In the genomic region with DNA sequence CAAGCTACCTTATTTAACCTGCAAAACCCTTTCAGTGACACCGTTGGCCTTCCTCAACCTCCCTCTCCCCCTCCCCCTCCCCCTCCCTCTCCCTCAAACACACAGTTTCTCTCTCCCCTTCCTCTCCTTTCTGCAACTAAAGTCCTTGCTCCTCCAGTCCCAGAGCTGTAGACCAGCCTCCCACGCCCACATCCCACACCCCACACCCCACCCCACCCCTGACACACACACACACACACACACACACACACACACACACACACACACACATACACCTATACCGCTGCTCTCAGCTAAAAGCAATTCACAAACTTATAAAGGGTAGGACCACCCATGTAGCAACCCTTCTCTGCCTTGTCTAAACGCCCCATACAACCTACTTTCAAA, we compare ENCODE assay signal across 13 mouse cellular contexts. TPM values are rescaled to one million over a fixed set of nuclear protein-coding genes. Genes with fewer than 3 reads are reported as not detected.
DNase-seq lines count a peak whose midpoint lies in the region; ATAC-seq and TF ChIP-seq lines count a peak whose summit lies in the region.
"Had no signal": no experiment of that assay in that cellular context is flagged by ENCODE, and none has a peak within 500 bp of the region (broad histone marks: within the 10 kb centered on the region; RNA-seq: fewer than 3 reads in every experiment).

No protein-coding gene starts in this region.

- peaks cover 10% of the 10 kb centered on the region; the same call in 1 of the 2 replicates for H3K4me1 ChIP-seq in kidney, embryonic 15.5 days
- H3K4me1 ChIP-seq in kidney, adult 2 months (ENCODE audit: control insufficient read depth, insufficient read depth, low read length) = no peaks in the 10 kb centered on the region
- no peaks in the 10 kb centered on the region for H3K4me1 ChIP-seq in forebrain, embryonic 14.5 days (ENCODE audit: control insufficient read depth, insufficient read depth, low read length)
- H3K4me1 ChIP-seq in intestine, postnatal 0 days (replicated peaks; ENCODE audit: control insufficient read depth, insufficient read depth, low read length) = no peaks in the 10 kb centered on the region
- H3K4me1 ChIP-seq in midbrain, postnatal 0 days (ENCODE audit: insufficient read depth, low read length) = no peaks in the 10 kb centered on the region
- no peaks in the 10 kb centered on the region; the same call in 1 of the 2 replicates for H3K4me1 ChIP-seq in thymus, adult 2 months (replicated peaks; ENCODE audit: control insufficient read depth, insufficient read depth, low read length)
- H3K4me1 ChIP-seq: lung, embryonic 15.5 days had no signal

- no peak overlapping the region for H3K27ac ChIP-seq in kidney, embryonic 15.5 days
- H3K27ac ChIP-seq in kidney, adult 2 months (ENCODE audit: insufficient read depth, low read depth, low read length) = no peak overlapping the region
- no peak overlapping the region for H3K27ac ChIP-seq in forebrain, embryonic 14.5 days (ENCODE audit: low read depth, low read length)
- no peak overlapping the region for H3K27ac ChIP-seq in intestine, postnatal 0 days (ENCODE audit: low read depth, low read length)
- H3K27ac ChIP-seq in midbrain, postnatal 0 days (ENCODE audit: low read depth, low read length) = 0 out of 2 replicates have a peak overlapping the region, but pooled peaks have one; percentile 84
- no peak overlapping the region for H3K27ac ChIP-seq in thymus, adult 2 months (ENCODE audit: control insufficient read depth, insufficient read depth, low read length)
- H3K27ac ChIP-seq: lung, embryonic 15.5 days had no signal

- WGBS in kidney, embryonic 15.5 days = 49% methylated on average over 4 of the region's 4 CpGs
- WGBS in kidney, adult 2 months = 73% methylated on average over 4 of the region's 4 CpGs
- 43% methylated on average over 4 of the region's 4 CpGs for WGBS in forebrain, embryonic 14.5 days
- 45% methylated on average over 4 of the region's 4 CpGs for WGBS in intestine, postnatal 0 days
- 64% methylated on average over 4 of the region's 4 CpGs for WGBS in midbrain, postnatal 0 days
- 69% methylated on average over 4 of the region's 4 CpGs for WGBS in thymus, adult 2 months

- peak overlapping the region; percentile 78 for H3K4me2 ChIP-seq in kidney, embryonic 15.5 days
- H3K4me2 ChIP-seq in forebrain, embryonic 14.5 days (ENCODE audit: low read length) = 0 out of 2 replicates have a peak overlapping the region, but pooled peaks have one; percentile 57
- peak overlapping the region; percentile 67 for H3K4me2 ChIP-seq in intestine, postnatal 0 days (replicated peaks; ENCODE audit: low read depth)
- H3K4me2 ChIP-seq in midbrain, postnatal 0 days (ENCODE audit: low read depth, low read length, poor library complexity, severe bottlenecking) = peak overlapping the region; percentile 67; the same call in 1 of the 2 replicates

- H3K36me3 ChIP-seq in kidney, embryonic 15.5 days = no peaks in the 10 kb centered on the region
- no peaks in the 10 kb centered on the region for H3K36me3 ChIP-seq in kidney, adult 2 months (ENCODE audit: control insufficient read depth, insufficient read depth, low read length)
- H3K36me3 ChIP-seq in forebrain, embryonic 14.5 days (ENCODE audit: control insufficient read depth, insufficient read depth, low read length) = no peaks in the 10 kb centered on the region
- H3K36me3 ChIP-seq in intestine, postnatal 0 days (ENCODE audit: control insufficient read depth, insufficient read depth) = no peaks in the 10 kb centered on the region
- H3K36me3 ChIP-seq in midbrain, postnatal 0 days (ENCODE audit: insufficient read depth, low read length) = no peaks in the 10 kb centered on the region
- H3K36me3 ChIP-seq in thymus, adult 2 months (ENCODE audit: control insufficient read depth, insufficient read depth, low read length) = no peaks in the 10 kb centered on the region
- H3K36me3 ChIP-seq: lung, embryonic 15.5 days had no signal

- H3K27me3 ChIP-seq in kidney, embryonic 15.5 days = no peaks in the 10 kb centered on the region
- H3K27me3 ChIP-seq in kidney, adult 2 months (replicated peaks; ENCODE audit: control insufficient read depth, insufficient read depth, low read length) = no peaks in the 10 kb centered on the region
- no peaks in the 10 kb centered on the region for H3K27me3 ChIP-seq in forebrain, embryonic 14.5 days (replicated peaks; ENCODE audit: control insufficient read depth, insufficient read depth, low read length)
- no peaks in the 10 kb centered on the region for H3K27me3 ChIP-seq in intestine, postnatal 0 days (replicated peaks; ENCODE audit: control insufficient read depth, insufficient read depth, low read length)
- H3K27me3 ChIP-seq in midbrain, postnatal 0 days (ENCODE audit: insufficient read depth, low read length) = no peaks in the 10 kb centered on the region
- no peaks in the 10 kb centered on the region for H3K27me3 ChIP-seq in thymus, adult 2 months (ENCODE audit: control insufficient read depth, insufficient read depth, low read length)
- H3K27me3 ChIP-seq: lung, embryonic 15.5 days had no signal

- TF ChIP-seq POLR2A in kidney, adult 2 months (IDR thresholded peaks at IDR 0.05; ENCODE audit: low read depth, low read length) = no peak
- no peak for TF ChIP-seq POLR2A in thymus, adult 2 months (IDR thresholded peaks at IDR 0.05; ENCODE audit: control insufficient read depth, extremely low read depth, insufficient read depth, low read length, poor library complexity)

- no peak for TF ChIP-seq CTCF in kidney, adult 2 months (conservative IDR thresholded peaks at IDR 0.05; ENCODE audit: insufficient read depth, insufficient read length, low read depth, low read length)
- no peak for TF ChIP-seq CTCF in intestine, postnatal 0 days (IDR thresholded peaks at IDR 0.05; ENCODE audit: low read depth)
- TF ChIP-seq CTCF in midbrain, postnatal 0 days (IDR thresholded peaks at IDR 0.05) = no peak
- TF ChIP-seq CTCF in thymus, adult 2 months (IDR thresholded peaks at IDR 0.05; ENCODE audit: borderline replicate concordance, control insufficient read depth, extremely low read depth, insufficient read depth, low read length, poor library complexity) = no peak

- H3K9me3 ChIP-seq in kidney, embryonic 15.5 days (replicated peaks) = no peaks in the 10 kb centered on the region
- no peaks in the 10 kb centered on the region for H3K9me3 ChIP-seq in forebrain, embryonic 14.5 days (replicated peaks; ENCODE audit: control insufficient read depth, low read length)
- no peaks in the 10 kb centered on the region for H3K9me3 ChIP-seq in intestine, postnatal 0 days (ENCODE audit: control insufficient read depth)
- no peaks in the 10 kb centered on the region for H3K9me3 ChIP-seq in midbrain, postnatal 0 days (ENCODE audit: low read length)
- H3K9me3 ChIP-seq: lung, embryonic 15.5 days had no signal

- no peak for ATAC-seq in kidney, embryonic 15.5 days (replicated peaks; ENCODE audit: low FRiP score)
- peak; percentile 24 for ATAC-seq in forebrain, embryonic 14.5 days
- no peak for ATAC-seq in intestine, postnatal 0 days
- ATAC-seq in midbrain, postnatal 0 days (ENCODE audit: low FRiP score) = no peak

- DNase-seq in kidney, adult 2 months = no peak
- no peak for DNase-seq in forebrain, embryonic 14.5 days (ENCODE audit: low spot score)
- DNase-seq in midbrain, postnatal 0 days (ENCODE audit: low spot score) = no peak
- no peak for DNase-seq in urinary bladder, postnatal 25 days (ENCODE audit: low spot score)
- DNase-seq in thymus, adult 2 months = no peak
- DNase-seq in adrenal gland, adult 8-10 months = no peak
- DNase-seq: gastrocnemius, postnatal 25 days; kidney, adult 11 months; thymus, adult 18-20 months had no signal

- H3K9ac ChIP-seq in kidney, embryonic 15.5 days = no peak overlapping the region
- H3K9ac ChIP-seq in forebrain, embryonic 14.5 days (ENCODE audit: low read length) = no peak overlapping the region
- no peak overlapping the region for H3K9ac ChIP-seq in intestine, postnatal 0 days (ENCODE audit: low read depth, low read length)
- peak overlapping the region; percentile 72; the same call in 1 of the 2 replicates for H3K9ac ChIP-seq in midbrain, postnatal 0 days (replicated peaks; ENCODE audit: low read length, poor library complexity, severe bottlenecking)

- no peak overlapping the region for H3K4me3 ChIP-seq in kidney, embryonic 15.5 days (replicated peaks)
- no peak overlapping the region for H3K4me3 ChIP-seq in kidney, adult 2 months (ENCODE audit: insufficient read depth, low read depth, low read length)
- no peak overlapping the region for H3K4me3 ChIP-seq in forebrain, embryonic 14.5 days (ENCODE audit: low read depth, low read length)
- no peak overlapping the region for H3K4me3 ChIP-seq in intestine, postnatal 0 days (ENCODE audit: low read depth, low read length)
- H3K4me3 ChIP-seq in midbrain, postnatal 0 days (ENCODE audit: low read depth, low read length) = peak overlapping the region; percentile 51; the same call in 1 of the 2 replicates
- no peak overlapping the region for H3K4me3 ChIP-seq in thymus, adult 2 months (ENCODE audit: control insufficient read depth, insufficient read depth, low read length)

RNA-seq across cellular contexts. Expression of a gene that starts 10.3 kb away (rescaled TPM):
- 113 and 116 TPM in 2 replicates for polyA plus RNA-seq in kidney, embryonic 15.5 days (2015; fragmentation: Nextera tagmentation; extraction: Ambion mirVana)
- polyA plus RNA-seq in kidney, adult 2 months (2012; rRNA removed) = 94.4 and 107 TPM in 2 replicates
- polyA plus RNA-seq in forebrain, embryonic 14.5 days (2014; fragmentation: Nextera tagmentation; extraction: Ambion mirVana) = 63.1 and 63.3 TPM in 2 replicates
- 91.7 and 92.2 TPM in 2 replicates for polyA plus RNA-seq in intestine, postnatal 0 days (2015; fragmentation: Nextera tagmentation; extraction: Ambion mirVana)
- total RNA-seq in midbrain, postnatal 0 days (2014; rRNA removed) = 47.2 and 51.5 TPM in 2 replicates
- polyA plus RNA-seq in midbrain, postnatal 0 days (2015; fragmentation: Nextera tagmentation; extraction: Ambion mirVana) = 42.1 and 44.0 TPM in 2 replicates
- 72.4 and 81.4 TPM in 2 replicates for polyA plus RNA-seq in thymus, adult 2 months (2012; rRNA removed)
- total RNA-seq in adrenal gland, adult 8-10 months (2022) = 100 to 1,000 TPM; 149 to 174 (median 167) TPM

RNA-seq across cellular contexts. Expression of a gene that starts 15.5 kb away (rescaled TPM):
- not detected in 2 replicates for polyA plus RNA-seq in kidney, embryonic 15.5 days (2015; fragmentation: Nextera tagmentation; extraction: Ambion mirVana)
- polyA plus RNA-seq in kidney, adult 2 months (2012; rRNA removed) = 0.08 TPM in 1 of 2 replicates, not detected in the other
- polyA plus RNA-seq in forebrain, embryonic 14.5 days (2014; fragmentation: Nextera tagmentation; extraction: Ambion mirVana) = 0.32 and 0.70 TPM in 2 replicates
- polyA plus RNA-seq in intestine, postnatal 0 days (2015; fragmentation: Nextera tagmentation; extraction: Ambion mirVana) = 0.08 TPM in 1 of 2 replicates, not detected in the other
- total RNA-seq in midbrain, postnatal 0 days (2014; rRNA removed) = 0.33 and 0.52 TPM in 2 replicates
- polyA plus RNA-seq in midbrain, postnatal 0 days (2015; fragmentation: Nextera tagmentation; extraction: Ambion mirVana) = 1.4 and 1.9 TPM in 2 replicates
- 0.20 and 0.28 TPM in 2 replicates for polyA plus RNA-seq in thymus, adult 2 months (2012; rRNA removed)
- total RNA-seq in adrenal gland, adult 8-10 months (2022) = under 1 TPM in 1 of 4 experiments, not detected in 3; 0.35 TPM
- total RNA-seq: gastrocnemius, postnatal 25 days had no signal
- polyA plus RNA-seq: lung, embryonic 15.5 days; neural tube, embryonic 11.5 days had no signal

RNA-seq across cellular contexts. Expression of a gene that starts 42.1 kb away (rescaled TPM):
- polyA plus RNA-seq in kidney, embryonic 15.5 days (2015; fragmentation: Nextera tagmentation; extraction: Ambion mirVana) = 18.1 and 21.1 TPM in 2 replicates
- polyA plus RNA-seq in kidney, adult 2 months (2012; rRNA removed) = 27.4 and 39.1 TPM in 2 replicates
- 30.6 and 34.0 TPM in 2 replicates for polyA plus RNA-seq in forebrain, embryonic 14.5 days (2014; fragmentation: Nextera tagmentation; extraction: Ambion mirVana)
- 3.3 and 3.5 TPM in 2 replicates for polyA plus RNA-seq in intestine, postnatal 0 days (2015; fragmentation: Nextera tagmentation; extraction: Ambion mirVana)
- 60.5 and 67.1 TPM in 2 replicates for total RNA-seq in midbrain, postnatal 0 days (2014; rRNA removed)
- polyA plus RNA-seq in midbrain, postnatal 0 days (2015; fragmentation: Nextera tagmentation; extraction: Ambion mirVana) = 24.7 and 26.8 TPM in 2 replicates
- polyA plus RNA-seq in thymus, adult 2 months (2012; rRNA removed) = 107 TPM in 2 replicates
- 10 to 100 TPM; 24.0 to 40.3 (median 30.0) TPM for total RNA-seq in adrenal gland, adult 8-10 months (2022)
